Mouse (Mus musculus) right cerebral cortex, postnatal 25 days (tissue): ENCODE data around the gene Tmem39a.

ENCODE experiments used
- DNase-seq: peaks from one replicate; pipeline ENCODE4 v3.0.0; 2022

Gene Tmem39a

GRCm38 (mm10) chr16:38558221-38558748 lies at the start of gene Tmem39a:
Gene Tmem39a, plus strand, starts transcription at chr16:38558698.
- DNase-seq = no peak

- no peak for DNase-seq
Observed at GRCm38 (mm10) chr16:38510846-38511245, 47.7 kb upstream of the Tmem39a start.

GRCm38 (mm10) chr16:38519140-38519539 lies 39.4 kb upstream of the Tmem39a start:
- no peak for DNase-seq

- no peak for DNase-seq
Observed at GRCm38 (mm10) chr16:38521211-38521987, 37.1 kb upstream of the Tmem39a start.

- DNase-seq = peak; percentile 97
Observed at GRCm38 (mm10) chr16:38522129-38523084, 36.1 kb upstream of the Tmem39a start, which contains the start of gene Timmdc1. Gene Timmdc1, minus strand, starts transcription at chr16:38522663.

- DNase-seq = no peak
Observed at GRCm38 (mm10) chr16:38526264-38526663, 32.2 kb upstream of the Tmem39a start.

GRCm38 (mm10) chr16:38536544-38537146 lies 21.9 kb upstream of the Tmem39a start:
- DNase-seq = peak; percentile 65

- no peak for DNase-seq
Observed at GRCm38 (mm10) chr16:38538716-38539380, 19.6 kb upstream of the Tmem39a start.

- no peak for DNase-seq
Observed at GRCm38 (mm10) chr16:38548000-38548399, 10.5 kb upstream of the Tmem39a start.

- peak; percentile 88 for DNase-seq
Observed at GRCm38 (mm10) chr16:38549479-38550396, 8.8 kb upstream of the Tmem39a start, which contains the start of gene Poglut1. Gene Poglut1, minus strand, starts transcription at chr16:38550258.

GRCm38 (mm10) chr16:38555988-38556387 lies 2.5 kb upstream of the Tmem39a start:
- peak; percentile 13 for DNase-seq

- peak; percentile 96 for DNase-seq
Observed at GRCm38 (mm10) chr16:38562131-38562967, 3.9 kb downstream of the Tmem39a start.

GRCm38 (mm10) chr16:38562968-38563327 lies 4.5 kb downstream of the Tmem39a start:
- no peak for DNase-seq

GRCm38 (mm10) chr16:38563516-38563915 lies 5.0 kb downstream of the Tmem39a start:
- no peak for DNase-seq

- no peak for DNase-seq
Observed at GRCm38 (mm10) chr16:38568192-38568591, 9.7 kb downstream of the Tmem39a start.

- no peak for DNase-seq
Observed at GRCm38 (mm10) chr16:38571481-38571880, 13.0 kb downstream of the Tmem39a start.

- DNase-seq = no peak
Observed at GRCm38 (mm10) chr16:38584761-38585160, 26.3 kb downstream of the Tmem39a start.

GRCm38 (mm10) chr16:38585186-38585585 lies 26.7 kb downstream of the Tmem39a start:
- DNase-seq = no peak

- DNase-seq = no peak
Observed at GRCm38 (mm10) chr16:38587163-38587562, 28.7 kb downstream of the Tmem39a start.

- no peak for DNase-seq
Observed at GRCm38 (mm10) chr16:38587572-38587971, 29.1 kb downstream of the Tmem39a start.
